Mouse (Mus musculus): ENCODE measurements around the gene Efemp1.

The Efemp1 gene

GRCm38 (mm10) chr11:28853102-28853800, at the start of gene Efemp1:
Gene Efemp1, plus strand, starts transcription at chr11:28853204.
- DNase-seq (ENCODE audit: low read depth): no peak

GRCm38 (mm10) chr11:28808685-28809084, 44.3 kb upstream of the Efemp1 start:
- DNase-seq (ENCODE audit: low read depth): peak; percentile 5

- DNase-seq (ENCODE audit: low read depth): no peak
Observed at GRCm38 (mm10) chr11:28811874-28812273, 41.1 kb upstream of the Efemp1 start.

GRCm38 (mm10) chr11:28812564-28812963, 40.4 kb upstream of the Efemp1 start:
- no peak for DNase-seq (ENCODE audit: low read depth)

- no peak for DNase-seq (ENCODE audit: low read depth)
Observed at GRCm38 (mm10) chr11:28817405-28817804, 35.6 kb upstream of the Efemp1 start.

- no peak for DNase-seq (ENCODE audit: low read depth)
Observed at GRCm38 (mm10) chr11:28826950-28827349, 26.1 kb upstream of the Efemp1 start.

GRCm38 (mm10) chr11:28833809-28834208, 19.2 kb upstream of the Efemp1 start:
- DNase-seq (ENCODE audit: low read depth): no peak

- no peak for DNase-seq (ENCODE audit: low read depth)
Observed at GRCm38 (mm10) chr11:28835141-28835540, 17.9 kb upstream of the Efemp1 start.

GRCm38 (mm10) chr11:28849841-28850240, 3.2 kb upstream of the Efemp1 start:
- no peak for DNase-seq (ENCODE audit: low read depth)

GRCm38 (mm10) chr11:28851645-28852044, 1.4 kb upstream of the Efemp1 start:
- DNase-seq (ENCODE audit: low read depth): no peak

GRCm38 (mm10) chr11:28852361-28852919, 564 bp upstream of the Efemp1 start:
- no peak for DNase-seq (ENCODE audit: low read depth)

- DNase-seq (ENCODE audit: low read depth): no peak
Observed at GRCm38 (mm10) chr11:28859125-28859524, 6.1 kb downstream of the Efemp1 start.

GRCm38 (mm10) chr11:28869129-28869528, 16.1 kb downstream of the Efemp1 start:
- DNase-seq (ENCODE audit: low read depth): no peak

GRCm38 (mm10) chr11:28881381-28881976, 28.5 kb downstream of the Efemp1 start:
- no peak for DNase-seq (ENCODE audit: low read depth)

- DNase-seq (ENCODE audit: low read depth): no peak
Observed at GRCm38 (mm10) chr11:28883106-28883505, 30.1 kb downstream of the Efemp1 start.

GRCm38 (mm10) chr11:28889538-28889937, 36.5 kb downstream of the Efemp1 start:
- no peak for DNase-seq (ENCODE audit: low read depth)

- DNase-seq (ENCODE audit: low read depth): no peak
Observed at GRCm38 (mm10) chr11:28891515-28891914, 38.5 kb downstream of the Efemp1 start.

GRCm38 (mm10) chr11:28899420-28899819, 46.4 kb downstream of the Efemp1 start:
- DNase-seq (ENCODE audit: low read depth): no peak

- DNase-seq (ENCODE audit: low read depth): no peak
Observed at GRCm38 (mm10) chr11:28904596-28904995, 51.6 kb downstream of the Efemp1 start.

GRCm38 (mm10) chr11:28906288-28906687, 53.3 kb downstream of the Efemp1 start:
- no peak for DNase-seq (ENCODE audit: low read depth)

GRCm38 (mm10) chr11:28908908-28909545, 56.0 kb downstream of the Efemp1 start:
- no peak for DNase-seq (ENCODE audit: low read depth)

GRCm38 (mm10) chr11:28912469-28913138, 59.6 kb downstream of the Efemp1 start:
- DNase-seq (ENCODE audit: low read depth): no peak
